Mouse (Mus musculus) G1E (cell line): Measurements from ENCODE around the gene Dnaja1.

Source experiments
- CTCF ChIP-seq: IDR thresholded peaks from 2 replicates; pipeline ENCODE4 v1.5.1; 2012; ENCODE audit warnings: low read depth, low read length, inconsistent platforms, mixed read lengths
- GATA1 ChIP-seq: IDR thresholded peaks from 2 replicates; pipeline ENCODE4 v1.6.1; 2012; ENCODE audit warnings: borderline replicate concordance, low read length, inconsistent platforms, mixed read lengths
- TAL1 ChIP-seq: conservative IDR thresholded peaks from 2 replicates; pipeline ENCODE4 v1.6.1; 2012; ENCODE audit warnings: low read depth, low read length, inconsistent platforms, mixed read lengths

GRCm38 (mm10) chr4:40722687-40723460 is 924 bp downstream of the Dnaja1 start:
- TF ChIP-seq CTCF: no peak
- TF ChIP-seq GATA1: no peak
- TF ChIP-seq TAL1: no peak
